ENCODE assay signal across 21 mouse cellular contexts in genomic region chr11:30171586-30172178, GRCm38 (mm10).
DNase-seq lines count a peak whose midpoint lies in the region; ATAC-seq lines count a peak whose summit lies in the region.
"Had no signal": no experiment of that assay in that cellular context is flagged by ENCODE, and none has a peak within 500 bp of the region (broad histone marks: within the 10 kb centered on the region; RNA-seq: fewer than 3 reads in every experiment).

No protein-coding gene starts in this region.

- no peak overlapping the region for H3K9ac ChIP-seq in neural tube, embryonic 15.5 days (replicated peaks)
- no peak overlapping the region for H3K9ac ChIP-seq in intestine, embryonic 15.5 days
- H3K9ac ChIP-seq: embryonic facial prominence, embryonic 15.5 days; heart, embryonic 13.5 days; hindbrain, embryonic 12.5 days had no signal

- no peak for DNase-seq in neural tube, embryonic 10.5 days (ENCODE audit: extremely low spot score, low spot score)
- no peak for DNase-seq in frontal cortex, postnatal 36 days (ENCODE audit: low spot score in 2 of 2)
- DNase-seq in lung, postnatal 10 days, result no peak
- DNase-seq: adrenal gland, postnatal 10 days; B cell, adult 2 months; cerebellum, adult 11 months; cerebellum, adult 8-10 months; cerebellum, postnatal 14 days; embryo, embryonic 11 days; gastrocnemius, postnatal 10 days; heart, postnatal 36 days had no signal

- 0 out of 2 replicates have a peak, but pooled peaks cover 3% of the 10 kb centered on the region for H3K36me3 ChIP-seq in neural tube, embryonic 15.5 days
- no peaks in the 10 kb centered on the region for H3K36me3 ChIP-seq in intestine, embryonic 15.5 days
- H3K36me3 ChIP-seq: embryonic facial prominence, embryonic 15.5 days; hindbrain, embryonic 12.5 days had no signal

- peaks cover 8% of the 10 kb centered on the region for H3K4me1 ChIP-seq in neural tube, embryonic 15.5 days
- H3K4me1 ChIP-seq in intestine, embryonic 15.5 days (replicated peaks), result peaks cover 8% of the 10 kb centered on the region; the same call in 1 of the 2 replicates
- H3K4me1 ChIP-seq: hindbrain, embryonic 12.5 days had no signal

- H3K9me3 ChIP-seq in neural tube, embryonic 15.5 days (replicated peaks), result no peaks in the 10 kb centered on the region
- no peaks in the 10 kb centered on the region for H3K9me3 ChIP-seq in intestine, embryonic 15.5 days
- H3K9me3 ChIP-seq: embryonic facial prominence, embryonic 15.5 days; forebrain, embryonic 10.5 days; heart, embryonic 13.5 days; hindbrain, embryonic 12.5 days had no signal

- ATAC-seq in neural tube, embryonic 15.5 days (ENCODE audit: low FRiP score), result 0 out of 2 replicates have a peak, but pooled peaks have one; percentile 58
- ATAC-seq in intestine, embryonic 15.5 days, result peak; percentile 89
- 0 out of 2 replicates have a peak, but pooled peaks have one; percentile 21 for ATAC-seq in megakaryocyte progenitor cell, adult 5-6 weeks (replicated peaks; ENCODE audit: poor library complexity)
- ATAC-seq: forebrain, embryonic 14.5 days; hindbrain, embryonic 16.5 days had no signal

- no peaks in the 10 kb centered on the region for H3K27me3 ChIP-seq in neural tube, embryonic 15.5 days (replicated peaks)
- no peaks in the 10 kb centered on the region for H3K27me3 ChIP-seq in intestine, embryonic 15.5 days (replicated peaks)
- H3K27me3 ChIP-seq: embryonic facial prominence, embryonic 15.5 days; heart, embryonic 13.5 days; hindbrain, embryonic 12.5 days had no signal

- no peak overlapping the region for H3K4me3 ChIP-seq in neural tube, embryonic 15.5 days (replicated peaks)
- no peak overlapping the region for H3K4me3 ChIP-seq in intestine, embryonic 15.5 days (replicated peaks)
- H3K4me3 ChIP-seq: embryonic facial prominence, embryonic 15.5 days; erythroblast, embryonic 14.5 days; forebrain, embryonic 10.5 days; heart, embryonic 13.5 days; hindbrain, embryonic 12.5 days had no signal

- 82% methylated on average over 4 of the region's 4 CpGs for WGBS in neural tube, embryonic 15.5 days
- WGBS in intestine, embryonic 15.5 days, result 61% methylated on average over 4 of the region's 4 CpGs

- no peak overlapping the region for H3K4me2 ChIP-seq in neural tube, embryonic 15.5 days
- H3K4me2 ChIP-seq in intestine, embryonic 15.5 days (replicated peaks), result peak overlapping the region; percentile 29; the same call in 1 of the 2 replicates
- H3K4me2 ChIP-seq: embryonic facial prominence, embryonic 15.5 days; heart, embryonic 13.5 days; hindbrain, embryonic 12.5 days had no signal

- no peak overlapping the region for H3K27ac ChIP-seq in neural tube, embryonic 15.5 days (replicated peaks)
- H3K27ac ChIP-seq in intestine, embryonic 15.5 days, result no peak overlapping the region
- H3K27ac ChIP-seq: embryonic facial prominence, embryonic 15.5 days; forebrain, embryonic 10.5 days; heart, embryonic 13.5 days; hindbrain, embryonic 12.5 days had no signal

Comparison
In these comparisons a context has a peak if more than half of its experiments do, and no peak if none do; other contexts are left out.
1. ATAC-seq: peak in every context shown above with its lines; median percentile 89 in intestine, embryonic 15.5 days; 58 in neural tube, embryonic 15.5 days; 21 in megakaryocyte progenitor cell, adult 5-6 weeks.